Mouse (Mus musculus) spleen, postnatal 4 days (tissue): ENCODE results near the gene Mcm10.
"Not testable (repeated sequence)": the region's sequence is repeated elsewhere in the genome, so short reads cannot be mapped to it uniquely, and the experiment has no call there.

Experiments used
- DNase-seq, 2 experiments: peaks; one replicate each; pipeline ENCODE4 v3.0.0; 2022; ENCODE audit warnings: low spot score in 2 of 2

The Mcm10 gene

GRCm38 (mm10) chr2:4986798-4987197 lies 25.8 kb downstream of the Mcm10 start:
- DNase-seq = no peak

GRCm38 (mm10) chr2:4985000-4985399 lies 27.6 kb downstream of the Mcm10 start:
- DNase-seq = no peak

GRCm38 (mm10) chr2:4983987-4984386 lies 28.6 kb downstream of the Mcm10 start:
- no peak for DNase-seq

GRCm38 (mm10) chr2:4978091-4978490 lies 34.5 kb downstream of the Mcm10 start:
- DNase-seq = no peak

- no peak for DNase-seq
These were observed 36.8 kb downstream of the Mcm10 start, which contains the start of gene Ucma for GRCm38 (mm10) chr2:4975807-4976206. Gene Ucma, plus strand, starts transcription at chr2:4976122.

- no peak for DNase-seq
These were observed 43.5 kb downstream of the Mcm10 start for GRCm38 (mm10) chr2:4969083-4969482.

GRCm38 (mm10) chr2:4967806-4968205 lies 44.8 kb downstream of the Mcm10 start:
- DNase-seq = no peak

GRCm38 (mm10) chr2:4958039-4958438 lies 54.6 kb downstream of the Mcm10 start:
- no peak for DNase-seq

GRCm38 (mm10) chr2:4954216-4954760 lies 58.3 kb downstream of the Mcm10 start:
- DNase-seq = no peak

- DNase-seq = no peak
These were observed 61.6 kb downstream of the Mcm10 start for GRCm38 (mm10) chr2:4950986-4951385.

- DNase-seq = not testable (repeated sequence)
These were observed 62.9 kb downstream of the Mcm10 start for GRCm38 (mm10) chr2:4949691-4950090.

- DNase-seq = peak in 1 of 2 experiments; percentile 41
These were observed 71.7 kb downstream of the Mcm10 start for GRCm38 (mm10) chr2:4940861-4941260.
